Mouse (Mus musculus) C2C12 (cell line): Measurements from ENCODE around the gene Zswim4. TPM values are rescaled to one million over a fixed set of nuclear protein-coding genes. Genes with fewer than 3 reads are reported as not detected.

Source experiments
- H3K27me3 ChIP-seq: one replicate; pipeline ENCODE4 v1.6.1; 2011; ENCODE audit not compliant: control insufficient read depth, insufficient read depth, insufficient read length
- H3K36me3 ChIP-seq: one replicate; pipeline ENCODE4 v1.6.1; 2011; ENCODE audit not compliant: control insufficient read depth, insufficient read depth
- H3K4me3 ChIP-seq: one replicate; pipeline ENCODE4 v1.5.1; 2011; ENCODE audit warnings: mild to moderate bottlenecking, control low read depth; ENCODE audit not compliant: poor library complexity, insufficient read depth, severe bottlenecking
- H3K79me2 ChIP-seq: one replicate; pipeline ENCODE4 v1.6.1; 2011; ENCODE audit not compliant: control insufficient read depth, insufficient read depth
- H3K79me3 ChIP-seq: one replicate; pipeline ENCODE4 v1.6.1; 2011; ENCODE audit warnings: low read depth, control low read depth
- H3ac ChIP-seq: one replicate; pipeline ENCODE3; 2011; ENCODE audit warnings: low read depth; ENCODE audit not compliant: control insufficient read depth, insufficient read length
- CEBPB ChIP-seq: IDR thresholded peaks from one replicate; pipeline ENCODE4 v1.6.1; 2011; ENCODE audit warnings: low read depth, mild to moderate bottlenecking, control low read depth, moderate library complexity
- CTCF ChIP-seq: IDR thresholded peaks from one replicate; pipeline ENCODE4 v1.5.1; 2011; ENCODE audit not compliant: control insufficient read depth, insufficient read depth, insufficient read length
- FOSL1 ChIP-seq: IDR thresholded peaks from one replicate; pipeline ENCODE4 v1.8.0; 2011; ENCODE audit warnings: mild to moderate bottlenecking, low read length; ENCODE audit not compliant: poor library complexity, insufficient read depth, severe bottlenecking
- MAX ChIP-seq: IDR thresholded peaks from one replicate; pipeline ENCODE4 v1.6.1; 2011; ENCODE audit warnings: mild to moderate bottlenecking, control low read depth
- MYOD1 ChIP-seq: IDR thresholded peaks from one replicate; pipeline ENCODE4 v1.6.1; 2011; ENCODE audit warnings: low read depth; ENCODE audit not compliant: control insufficient read depth, insufficient read length
- MYOG ChIP-seq: IDR thresholded peaks from one replicate; pipeline ENCODE4 v1.6.1; 2011; ENCODE audit not compliant: control insufficient read depth, insufficient read length; ENCODE audit errors: extremely low read depth
- USF1 ChIP-seq: IDR thresholded peaks from one replicate; pipeline ENCODE4 v1.6.1; 2011; ENCODE audit warnings: low read depth, mild to moderate bottlenecking, control low read depth, moderate library complexity
- polyA plus RNA-seq: library from polyadenylated mRNA; unstranded; fragments of >200 nt; fragmentation: generic; extraction: Trizol; gene quantifications from one replicate; pipeline ENCODE4 v1.2.1, GENCODE M21; 2012; ENCODE audit warnings: missing spikeins

The Zswim4 gene
- polyA plus RNA-seq, 1 experiment = 10.1 TPM

GRCm38 (mm10) chr8:84249257-84250170, 12.7 kb upstream of the Zswim4 start, which contains the start of gene D8Ertd738e:
Gene D8Ertd738e, minus strand, starts transcription at chr8:84249719.
- Histone ChIP-seq H3ac (peak within 1 kb of the TSS; percentile 86), H3K79me3 (peaks cover 21% of the 10 kb centered on the region), H3K36me3 (peaks cover 58% of the 10 kb centered on the region), H3K27me3 (no peaks in the 10 kb centered on the region), H3K4me3 (peak within 1 kb of the TSS; percentile 85), H3K79me2 (peaks cover 32% of the 10 kb centered on the region)
- no peak for TF ChIP-seq MYOD1
- TF ChIP-seq MAX = peak; percentile 92
- TF ChIP-seq CEBPB = no peak
- TF ChIP-seq USF1 = peak; percentile 84
- no peak for TF ChIP-seq MYOG
- no peak for TF ChIP-seq CTCF
- TF ChIP-seq FOSL1 = no peak

GRCm38 (mm10) chr8:84241821-84242220, 5.0 kb upstream of the Zswim4 start:
- peaks cover 4% of the 10 kb centered on the region for H3K79me2 ChIP-seq
- H3K36me3 ChIP-seq = peaks cover 14% of the 10 kb centered on the region
- H3ac ChIP-seq = no peak overlapping the region
- H3K4me3 ChIP-seq = no peak overlapping the region
- H3K79me3 ChIP-seq = no peaks in the 10 kb centered on the region
- TF ChIP-seq MAX (no peak), CEBPB (no peak), MYOG (no peak), MYOD1 (no peak), CTCF (no peak), USF1 (no peak), FOSL1 (no peak)
- H3K27me3 ChIP-seq = no peaks in the 10 kb centered on the region

GRCm38 (mm10) chr8:84241167-84241566, 4.3 kb upstream of the Zswim4 start:
- no peak for TF ChIP-seq CTCF
- no peak for TF ChIP-seq USF1
- no peak for TF ChIP-seq MYOG
- no peak for TF ChIP-seq CEBPB
- TF ChIP-seq MAX = no peak
- TF ChIP-seq MYOD1 = no peak
- no peak for TF ChIP-seq FOSL1
- Histone ChIP-seq H3K79me3 (no peaks in the 10 kb centered on the region), H3K4me3 (no peak overlapping the region), H3ac (no peak overlapping the region), H3K27me3 (no peaks in the 10 kb centered on the region), H3K36me3 (peaks cover 7% of the 10 kb centered on the region), H3K79me2 (peaks cover 4% of the 10 kb centered on the region)

- Histone ChIP-seq H3K79me3 (no peaks in the 10 kb centered on the region), H3ac (peak overlapping the region; percentile 69), H3K79me2 (peaks cover 21% of the 10 kb centered on the region), H3K4me3 (peak overlapping the region; percentile 35), H3K36me3 (no peaks in the 10 kb centered on the region), H3K27me3 (no peaks in the 10 kb centered on the region)
- TF ChIP-seq MYOD1 (no peak), USF1 (no peak), CTCF (no peak), MAX (no peak), MYOG (no peak), FOSL1 (no peak), CEBPB (no peak)
Observed at GRCm38 (mm10) chr8:84237542-84238229, 831 bp upstream of the Zswim4 start.

- Histone ChIP-seq H3K36me3 (no peaks in the 10 kb centered on the region), H3K4me3 (peak overlapping the region; percentile 59), H3K27me3 (no peaks in the 10 kb centered on the region), H3ac (peak overlapping the region; percentile 91), H3K79me3 (no peaks in the 10 kb centered on the region), H3K79me2 (peaks cover 21% of the 10 kb centered on the region)
- no peak for TF ChIP-seq CTCF
Observed at GRCm38 (mm10) chr8:84236410-84236997, 351 bp downstream of the Zswim4 start.
